8 mouse cellular contexts compared by ENCODE assay signal in genomic region chr4:46195781-46196487, GRCm38 (mm10). TPM values are rescaled to one million over a fixed set of nuclear protein-coding genes. Genes with fewer than 3 reads are reported as not detected.
A peak's percentile ranks its signal among the peaks of the same experiment; 100 is the strongest.
DNase-seq lines count a peak whose midpoint lies in the region; ATAC-seq lines count a peak whose summit lies in the region.

TSS of gene Xpa (minus strand) at chr4:46196311.

- peak; percentile 94 for ATAC-seq in erythroblast, adult 5-6 weeks (replicated peaks; ENCODE audit: low FRiP score, poor library complexity, severe bottlenecking)
- ATAC-seq in kidney, embryonic 15.5 days (replicated peaks; ENCODE audit: low FRiP score) = peak; percentile 93
- peak; percentile 91 for ATAC-seq in monocyte, adult 5-6 weeks (replicated peaks; ENCODE audit: insufficient number of reproducible peaks, low FRiP score, low TSS enrichment, poor library complexity, severe bottlenecking)

- peak; percentile 90 to 91 for DNase-seq in B cell, adult 2 months
- peak; percentile 99 for DNase-seq in brain, adult 2 months (ENCODE audit: low read depth, low spot score)
- DNase-seq in heart, embryonic 10.5 days (ENCODE audit: low spot score) = peak; percentile 97
- peak; percentile 98 for DNase-seq in liver
- DNase-seq in spleen, postnatal 4 days (ENCODE audit: low spot score in 2 of 2) = peak; percentile 92 to 98

- WGBS in heart, embryonic 10.5 days = under 1% methylated on average over 70 of the region's 70 CpGs
- WGBS in kidney, embryonic 15.5 days = under 1% methylated on average over 68 of the region's 70 CpGs

- no peaks in the 10 kb centered on the region for H3K9me3 ChIP-seq in heart, embryonic 10.5 days
- no peaks in the 10 kb centered on the region for H3K9me3 ChIP-seq in kidney, embryonic 15.5 days (replicated peaks)

- H3K4me3 ChIP-seq in heart, embryonic 10.5 days = peak within 1 kb of the TSS; percentile 84
- peak within 1 kb of the TSS; percentile 92 for H3K4me3 ChIP-seq in kidney, embryonic 15.5 days (replicated peaks)

- peaks cover 12% of the 10 kb centered on the region for H3K4me1 ChIP-seq in heart, embryonic 10.5 days
- H3K4me1 ChIP-seq in kidney, embryonic 15.5 days = peaks cover 18% of the 10 kb centered on the region

- peaks cover 9% of the 10 kb centered on the region for H3K36me3 ChIP-seq in heart, embryonic 10.5 days
- H3K36me3 ChIP-seq in kidney, embryonic 15.5 days = peaks cover 8% of the 10 kb centered on the region

- peak within 1 kb of the TSS; percentile 90 for H3K27ac ChIP-seq in heart, embryonic 10.5 days
- peak within 1 kb of the TSS; percentile 89 for H3K27ac ChIP-seq in kidney, embryonic 15.5 days

- peak within 1 kb of the TSS; percentile 83 for H3K4me2 ChIP-seq in kidney, embryonic 15.5 days

- H3K27me3 ChIP-seq in heart, embryonic 10.5 days (ENCODE audit: insufficient read depth, poor library complexity, severe bottlenecking) = peaks cover 22% of the 10 kb centered on the region
- peaks cover 17% of the 10 kb centered on the region for H3K27me3 ChIP-seq in kidney, embryonic 15.5 days

- peak within 1 kb of the TSS; percentile 83 for H3K9ac ChIP-seq in kidney, embryonic 15.5 days

RNA-seq across cellular contexts. Expression of gene Xpa, which starts in this region (rescaled TPM):
- 25.5 and 54.0 TPM in 2 replicates for total RNA-seq in erythroblast, adult 5-6 weeks (2015; ENCODE audit: low replicate concordance)
- total RNA-seq in erythroblast, adult 5-6 weeks (2017; ENCODE audit: low replicate concordance) = 88.6 and 102 TPM in 2 replicates
- 13.6 and 18.2 TPM in 2 replicates for polyA plus RNA-seq in heart, embryonic 10.5 days (2016; fragmentation: Nextera tagmentation; extraction: Ambion mirVana)
- 19.8 and 21.0 TPM in 2 replicates for polyA plus RNA-seq in kidney, embryonic 15.5 days (2015; fragmentation: Nextera tagmentation; extraction: Ambion mirVana)
- total RNA-seq in monocyte, adult 5-6 weeks (2017) = 71.4 to 82.4 TPM (median 75.9 TPM) in 3 replicates

Comparison
In these comparisons a context has a peak if more than half of its experiments do, and no peak if none do; other contexts are left out.
1. Peak in every context shown above with its lines: DNase-seq, ATAC-seq, H3K4me3 ChIP-seq and H3K27ac ChIP-seq.